Mouse (Mus musculus) liver, embryonic 14.5 days (tissue): ENCODE measurements around the gene Itgb3.

Experiments
- CTCF ChIP-seq: IDR thresholded peaks from 2 replicates; pipeline ENCODE4 v1.5.1; 2016; ENCODE audit warnings: antibody characterized with exemption, low read depth, control low read depth
- EP300 ChIP-seq: IDR thresholded peaks from 2 replicates; pipeline ENCODE4 v1.6.1; 2016; ENCODE audit warnings: antibody characterized with exemption, low read depth

DNA sequence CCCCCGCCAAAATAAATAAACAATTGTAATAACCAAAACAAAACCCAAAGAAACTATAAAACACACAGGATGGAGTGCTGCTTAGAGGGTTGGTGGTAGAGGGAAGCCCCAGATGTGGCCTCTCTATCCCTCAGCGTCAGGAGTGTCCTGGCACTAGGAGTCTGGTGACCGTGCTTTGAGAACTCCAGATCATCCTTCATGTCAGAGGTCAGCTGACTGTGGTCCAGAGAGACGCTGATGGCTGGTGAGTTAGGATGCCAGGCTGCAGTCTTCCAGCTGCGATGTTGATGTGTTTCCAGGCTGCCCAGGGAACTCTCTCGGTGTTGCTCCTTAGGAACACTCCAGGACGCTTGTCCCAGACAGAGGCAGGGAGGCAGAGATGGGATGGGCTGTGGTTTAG is 35.7 kb upstream of the Itgb3 start:
- TF ChIP-seq CTCF: no peak
- TF ChIP-seq EP300: no peak
